Mouse (Mus musculus) heart, adult 2 months (tissue): ENCODE measurements around the gene Ank3.

Source experiments
- CTCF ChIP-seq: fragments of 200-600 bp; IDR thresholded peaks from 2 replicates; pipeline ENCODE4 v1.8.1; 2022; ENCODE audit warnings: antibody characterized with exemption, mild to moderate bottlenecking, moderate library complexity
- EP300 ChIP-seq: fragments of 200-500 bp; IDR thresholded peaks from 2 replicates; pipeline ENCODE4 v1.6.1; 2011; ENCODE audit warnings: low read depth, low read length, control low read depth; ENCODE audit not compliant: insufficient read depth
- POLR2A ChIP-seq: fragments of 200-500 bp; IDR thresholded peaks from 2 replicates; pipeline ENCODE4 v1.6.1; 2011; ENCODE audit warnings: mild to moderate bottlenecking, low read depth, low read length, control low read depth; ENCODE audit not compliant: insufficient read depth

GRCm38 (mm10) chr10:69620692-69621382 is 222.3 kb downstream of the Ank3 start:
- TF ChIP-seq CTCF (no peak), POLR2A (no peak), EP300 (no peak)
